Mouse (Mus musculus): ENCODE results near the gene Crybg2. TPM values are rescaled to one million over a fixed set of nuclear protein-coding genes. Genes with fewer than 3 reads are reported as not detected.

Crybg2 gene
- 5.6 and 6.1 TPM in 2 replicates for polyA plus RNA-seq (2016; fragmentation: Nextera tagmentation; extraction: Ambion mirVana)

- Histone ChIP-seq H3K9ac (replicated peaks) (no peak within 1 kb of the TSS), H3K27me3 (peaks cover 51% of the 10 kb centered on the region), H3K27ac (no peak within 1 kb of the TSS), H3K4me1 (replicated peaks) (peaks cover 1% of the 10 kb centered on the region), H3K9me3 (no peaks in the 10 kb centered on the region), H3K36me3 (no peaks in the 10 kb centered on the region), H3K4me3 (replicated peaks) (no peak within 1 kb of the TSS), H3K4me2 (0 out of 2 replicates have a peak within 1 kb of the TSS, but pooled peaks have one; percentile 13)
- WGBS = 37% methylated on average over 28 of the region's 28 CpGs
- 0 out of 2 replicates have a peak, but pooled peaks have one; percentile 20 for ATAC-seq (ENCODE audit: insufficient number of reproducible peaks, insufficient read depth, low FRiP score, low TSS enrichment, low read depth)
Measured at GRCm38 (mm10) chr4:134060135-134060865, at the start of gene Crybg2. Gene Crybg2 (plus strand): TSS chr4:134060815.

GRCm38 (mm10) chr4:134011450-134012414 lies 48.9 kb upstream of the Crybg2 start:
- H3K36me3 ChIP-seq = no peaks in the 10 kb centered on the region
- no peak overlapping the region for H3K9ac ChIP-seq (replicated peaks)
- 21% methylated on average over 16 of the region's 16 CpGs for WGBS
- no peak overlapping the region for H3K4me2 ChIP-seq
- H3K4me1 ChIP-seq (replicated peaks) = peaks cover 27% of the 10 kb centered on the region
- no peak for ATAC-seq (ENCODE audit: insufficient number of reproducible peaks, insufficient read depth, low FRiP score, low TSS enrichment, low read depth)
- H3K27ac ChIP-seq = no peak overlapping the region
- 0 out of 2 replicates have a peak, but pooled peaks cover 1% of the 10 kb centered on the region for H3K27me3 ChIP-seq
- no peak overlapping the region for H3K4me3 ChIP-seq (replicated peaks)
- H3K9me3 ChIP-seq = no peaks in the 10 kb centered on the region

GRCm38 (mm10) chr4:134012858-134013528 lies 47.6 kb upstream of the Crybg2 start:
- no peak for ATAC-seq (ENCODE audit: insufficient number of reproducible peaks, insufficient read depth, low FRiP score, low TSS enrichment, low read depth)
- Histone ChIP-seq H3K27ac (no peak overlapping the region), H3K9ac (replicated peaks) (no peak overlapping the region), H3K9me3 (no peaks in the 10 kb centered on the region), H3K4me2 (no peak overlapping the region), H3K27me3 (peaks cover 13% of the 10 kb centered on the region), H3K4me3 (replicated peaks) (no peak overlapping the region), H3K36me3 (no peaks in the 10 kb centered on the region), H3K4me1 (replicated peaks) (peaks cover 40% of the 10 kb centered on the region)
- WGBS = 42% methylated on average over 12 of the region's 12 CpGs

- Histone ChIP-seq H3K4me2 (peak overlapping the region; percentile 66), H3K27me3 (peaks cover 38% of the 10 kb centered on the region), H3K36me3 (no peaks in the 10 kb centered on the region), H3K4me3 (replicated peaks) (no peak overlapping the region), H3K9ac (replicated peaks) (peak overlapping the region; percentile 8; the same call in 1 of the 2 replicates), H3K27ac (no peak overlapping the region), H3K9me3 (no peaks in the 10 kb centered on the region), H3K4me1 (replicated peaks) (peaks cover 61% of the 10 kb centered on the region)
- 3% methylated on average over 7 of the region's 7 CpGs for WGBS
- ATAC-seq (ENCODE audit: insufficient number of reproducible peaks, insufficient read depth, low FRiP score, low TSS enrichment, low read depth) = no peak
Measured at GRCm38 (mm10) chr4:134016208-134016607, 44.4 kb upstream of the Crybg2 start.

- WGBS = 1% methylated on average over 8 of the region's 8 CpGs
- peak overlapping the region; percentile 1; the same call in 1 of the 2 replicates for H3K27ac ChIP-seq
- ATAC-seq (ENCODE audit: insufficient number of reproducible peaks, insufficient read depth, low FRiP score, low TSS enrichment, low read depth) = no peak
- peak overlapping the region; percentile 66 for H3K4me2 ChIP-seq
- peaks cover 55% of the 10 kb centered on the region for H3K4me1 ChIP-seq (replicated peaks)
- no peak overlapping the region; the same call in 1 of the 2 replicates for H3K4me3 ChIP-seq (replicated peaks)
- no peaks in the 10 kb centered on the region for H3K36me3 ChIP-seq
- H3K27me3 ChIP-seq = peaks cover 38% of the 10 kb centered on the region
- H3K9me3 ChIP-seq = no peaks in the 10 kb centered on the region
- H3K9ac ChIP-seq (replicated peaks) = peak overlapping the region; percentile 12; the same call in 1 of the 2 replicates
Measured at GRCm38 (mm10) chr4:134016767-134017166, 43.8 kb upstream of the Crybg2 start.

GRCm38 (mm10) chr4:134017201-134017865 lies 43.3 kb upstream of the Crybg2 start:
- whole genome bisulfite sequencing = under 1% methylated on average over 21 of the region's 21 CpGs
- no peak for ATAC-seq (ENCODE audit: insufficient number of reproducible peaks, insufficient read depth, low FRiP score, low TSS enrichment, low read depth)
- H3K4me1 ChIP-seq (replicated peaks) = peaks cover 50% of the 10 kb centered on the region

GRCm38 (mm10) chr4:134018038-134018778 lies 42.4 kb upstream of the Crybg2 start:
- peak overlapping the region; percentile 66 for H3K4me2 ChIP-seq
- H3K27me3 ChIP-seq = peaks cover 38% of the 10 kb centered on the region

More at GRCm38 (mm10) chr4:134017201-134017865, 43.3 kb upstream of the Crybg2 start:
- Histone ChIP-seq H3K4me3 (replicated peaks) (peak overlapping the region; percentile 37), H3K36me3 (no peaks in the 10 kb centered on the region), H3K9me3 (no peaks in the 10 kb centered on the region), H3K9ac (replicated peaks) (peak overlapping the region; percentile 12; the same call in 1 of the 2 replicates), H3K4me2 (peak overlapping the region; percentile 66), H3K27ac (peak overlapping the region; percentile 1; the same call in 1 of the 2 replicates), H3K27me3 (peaks cover 38% of the 10 kb centered on the region)

GRCm38 (mm10) chr4:134018779-134019145 lies 41.9 kb upstream of the Crybg2 start, which contains the start of gene Lin28a:
Gene Lin28a (minus strand): TSS chr4:134018841.
- Histone ChIP-seq H3K4me2 (peak within 1 kb of the TSS; percentile 66), H3K27ac (no peak within 1 kb of the TSS), H3K36me3 (no peaks in the 10 kb centered on the region), H3K27me3 (peaks cover 38% of the 10 kb centered on the region), H3K9ac (replicated peaks) (peak within 1 kb of the TSS; percentile 45; the same call in 1 of the 2 replicates), H3K4me1 (replicated peaks) (peaks cover 49% of the 10 kb centered on the region), H3K9me3 (no peaks in the 10 kb centered on the region), H3K4me3 (replicated peaks) (peak within 1 kb of the TSS; percentile 37)
- no peak for ATAC-seq (ENCODE audit: insufficient number of reproducible peaks, insufficient read depth, low FRiP score, low TSS enrichment, low read depth)
- WGBS = under 1% methylated on average over 9 of the region's 9 CpGs

More at GRCm38 (mm10) chr4:134018038-134018778, 42.4 kb upstream of the Crybg2 start:
- Histone ChIP-seq H3K36me3 (no peaks in the 10 kb centered on the region), H3K4me3 (replicated peaks) (peak overlapping the region; percentile 37), H3K9ac (replicated peaks) (peak overlapping the region; percentile 45; the same call in 1 of the 2 replicates), H3K27ac (no peak overlapping the region), H3K9me3 (no peaks in the 10 kb centered on the region), H3K4me1 (replicated peaks) (peaks cover 49% of the 10 kb centered on the region)
- under 1% methylated on average over 46 of the region's 46 CpGs for WGBS
- ATAC-seq (ENCODE audit: insufficient number of reproducible peaks, insufficient read depth, low FRiP score, low TSS enrichment, low read depth) = no peak

GRCm38 (mm10) chr4:134019210-134019609 lies 41.4 kb upstream of the Crybg2 start:
- peak overlapping the region; percentile 66; the same call in 1 of the 2 replicates for H3K4me2 ChIP-seq
- H3K36me3 ChIP-seq = no peaks in the 10 kb centered on the region
- WGBS = 4% methylated on average over 10 of the region's 10 CpGs
- H3K4me3 ChIP-seq (replicated peaks) = no peak overlapping the region
- no peak for ATAC-seq (ENCODE audit: insufficient number of reproducible peaks, insufficient read depth, low FRiP score, low TSS enrichment, low read depth)
- no peaks in the 10 kb centered on the region for H3K9me3 ChIP-seq
- no peak overlapping the region for H3K9ac ChIP-seq (replicated peaks)
- H3K4me1 ChIP-seq (replicated peaks) = peaks cover 49% of the 10 kb centered on the region
- H3K27me3 ChIP-seq = peaks cover 38% of the 10 kb centered on the region
- H3K27ac ChIP-seq = no peak overlapping the region

Measured in limb, embryonic 12.5 days (tissue).